Mouse (Mus musculus) right cerebral cortex, postnatal 4 days (tissue): Measurements from ENCODE around the gene Sult6b2.

Experiments used
- DNase-seq: peaks from one replicate; pipeline ENCODE4 v3.0.0-alpha.2; 2022

Gene Sult6b2

GRCm38 (mm10) chr6:142809373-142810098 is 5.2 kb upstream of the Sult6b2 start:
- no peak for DNase-seq

- no peak for DNase-seq
Observed at GRCm38 (mm10) chr6:142806326-142806725, 2.0 kb upstream of the Sult6b2 start.

GRCm38 (mm10) chr6:142802617-142803525 is 1.4 kb downstream of the Sult6b2 start:
- DNase-seq = no peak

GRCm38 (mm10) chr6:142801687-142802086 is 2.6 kb downstream of the Sult6b2 start:
- DNase-seq = no peak

- DNase-seq = no peak
Observed at GRCm38 (mm10) chr6:142799704-142800374, 4.5 kb downstream of the Sult6b2 start.

GRCm38 (mm10) chr6:142798837-142799236 is 5.5 kb downstream of the Sult6b2 start:
- DNase-seq = no peak

- no peak for DNase-seq
Observed at GRCm38 (mm10) chr6:142797996-142798395, 6.3 kb downstream of the Sult6b2 start.

- DNase-seq = no peak
Observed at GRCm38 (mm10) chr6:142795655-142796441, 8.5 kb downstream of the Sult6b2 start.

GRCm38 (mm10) chr6:142795087-142795486 is 9.2 kb downstream of the Sult6b2 start:
- no peak for DNase-seq

- no peak for DNase-seq
Observed at GRCm38 (mm10) chr6:142793468-142793867, 10.8 kb downstream of the Sult6b2 start.

GRCm38 (mm10) chr6:142792241-142792968 is 11.9 kb downstream of the Sult6b2 start:
- no peak for DNase-seq

- DNase-seq = no peak
Observed at GRCm38 (mm10) chr6:142789736-142790135, 14.6 kb downstream of the Sult6b2 start.

GRCm38 (mm10) chr6:142788042-142788987 is 16.0 kb downstream of the Sult6b2 start:
- DNase-seq = peak; percentile 64

GRCm38 (mm10) chr6:142786106-142786505 is 18.2 kb downstream of the Sult6b2 start:
- DNase-seq = no peak

- DNase-seq = no peak
Observed at GRCm38 (mm10) chr6:142785343-142785742, 19.0 kb downstream of the Sult6b2 start.

- DNase-seq = no peak
Observed at GRCm38 (mm10) chr6:142781286-142781685, 23.0 kb downstream of the Sult6b2 start.

GRCm38 (mm10) chr6:142780574-142781033 is 23.7 kb downstream of the Sult6b2 start:
- DNase-seq = no peak

GRCm38 (mm10) chr6:142779812-142780573 is 24.3 kb downstream of the Sult6b2 start:
- DNase-seq = no peak

- DNase-seq = peak; percentile 46
Observed at GRCm38 (mm10) chr6:142779045-142779811, 25.1 kb downstream of the Sult6b2 start.
